Mouse (Mus musculus) left cerebral cortex, adult 8-10 months (tissue): ENCODE results near the gene Fbxo42. TPM values are rescaled to one million over a fixed set of nuclear protein-coding genes. Genes with fewer than 3 reads are reported as not detected.

Experiments used
- DNase-seq, 2 experiments: peaks; one replicate each; pipeline ENCODE4 v3.0.0; 2022; ENCODE audit warnings: low spot score in 2 of 2
- total RNA-seq, 4 experiments: library from RNA; stranded (reverse); gene quantifications; 2 replicates each; pipeline ENCODE4 v1.2.4; 2022

The Fbxo42 gene
- total RNA-seq, 4 experiments from 2014 or later: 25.8 to 31.5 (median 27.5) TPM

DNA sequence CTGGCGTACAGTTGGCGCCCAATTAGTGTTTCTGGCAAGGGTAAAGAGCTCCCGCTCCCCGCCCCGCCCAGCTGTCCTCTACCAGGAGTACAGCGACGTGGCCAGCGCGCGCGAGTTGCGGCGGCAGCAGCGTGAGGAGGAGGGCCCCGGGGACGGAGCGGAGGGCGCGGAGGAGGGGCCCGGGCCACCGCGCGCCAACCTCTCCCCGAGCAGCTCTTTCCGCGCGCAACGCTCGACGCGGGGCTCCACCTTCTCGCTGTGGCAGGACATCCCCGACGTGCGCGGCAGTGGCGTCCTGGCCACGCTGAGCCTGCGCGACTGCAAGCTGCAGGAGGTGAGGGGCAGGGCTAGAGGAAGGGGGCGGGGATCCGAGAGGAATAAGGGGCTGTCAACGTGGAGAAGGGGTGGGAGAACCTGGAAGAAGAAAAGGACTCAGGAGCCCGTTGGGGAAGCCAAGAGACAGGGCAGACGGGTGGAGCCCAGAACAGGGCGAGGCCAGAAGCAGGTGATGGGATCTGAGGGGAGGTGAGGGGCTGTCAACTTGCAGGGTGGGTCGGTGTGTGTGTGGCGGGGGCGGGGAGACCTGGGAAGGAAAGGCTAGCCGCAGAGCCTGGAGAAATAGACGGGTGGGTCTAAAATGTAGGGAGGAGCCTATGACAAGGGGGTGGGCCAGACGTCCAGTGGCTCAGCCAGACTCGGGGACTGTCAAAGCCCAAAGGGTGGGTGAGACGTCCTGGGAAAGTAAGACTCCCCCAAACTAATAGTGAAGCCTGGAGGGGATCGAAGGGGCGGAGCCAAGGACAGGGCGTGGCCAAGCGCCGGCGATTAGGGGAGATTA, 100.3 kb downstream of the Fbxo42 start:
- DNase-seq: no peak

DNA sequence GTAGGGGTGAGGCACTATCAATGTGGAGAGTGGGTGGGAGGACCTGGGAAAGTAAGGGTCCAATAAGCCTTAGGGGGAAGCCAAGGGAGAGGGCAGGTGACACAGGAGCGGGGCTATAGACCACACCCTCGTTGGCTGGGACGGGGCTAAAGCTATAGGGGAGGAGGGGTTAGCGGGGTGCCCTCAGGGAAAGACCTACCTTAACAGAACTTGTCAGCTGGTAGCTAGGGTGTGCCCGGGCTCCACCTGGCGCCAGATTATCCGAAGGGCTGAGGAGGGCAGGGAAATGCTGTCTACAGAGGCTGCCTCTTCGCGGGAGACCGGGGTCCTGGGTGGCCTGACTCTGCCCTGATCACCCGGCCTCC, 100.9 kb downstream of the Fbxo42 start:
- DNase-seq: no peak

DNA sequence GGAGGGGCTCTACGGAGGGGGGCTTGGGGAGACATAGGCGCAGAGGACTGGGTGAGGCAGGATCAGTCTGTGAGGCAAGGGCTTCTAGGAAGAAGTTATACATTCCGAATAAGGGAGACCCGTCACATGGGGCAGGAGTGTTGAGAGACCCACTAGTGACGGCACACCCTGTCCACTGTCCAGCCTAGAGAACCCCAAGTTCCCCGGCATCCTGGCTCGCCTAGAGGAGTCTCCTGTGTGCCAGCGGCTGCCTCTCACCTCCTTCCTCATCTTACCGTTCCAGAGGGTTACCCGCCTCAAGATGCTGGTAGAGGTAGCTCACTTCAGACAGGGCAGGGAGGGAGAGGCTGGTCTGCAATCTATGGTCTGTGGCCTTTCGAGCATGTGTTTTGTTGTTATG, 101.7 kb downstream of the Fbxo42 start:
- DNase-seq: no peak

DNA sequence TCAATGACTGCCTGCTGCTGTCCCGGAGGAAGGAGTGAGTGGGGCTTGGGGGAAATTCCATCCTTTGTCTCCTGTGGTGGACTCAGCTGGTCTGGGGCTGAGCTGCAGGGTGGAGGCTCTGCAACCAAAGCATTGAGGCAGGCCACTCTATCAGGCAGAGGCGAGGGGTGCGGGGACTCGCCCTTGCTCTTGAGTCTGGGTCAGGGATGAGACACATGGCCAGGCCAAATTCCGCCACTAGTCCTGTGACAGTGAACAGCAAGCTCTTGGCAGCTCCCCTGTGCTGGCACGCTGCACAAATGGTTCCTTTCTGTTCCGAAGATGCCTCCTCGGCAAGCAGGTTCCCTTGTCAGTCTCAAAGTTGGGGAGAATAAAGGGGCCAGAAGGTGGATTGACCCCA, 103.4 kb downstream of the Fbxo42 start:
- no peak for DNase-seq

DNA sequence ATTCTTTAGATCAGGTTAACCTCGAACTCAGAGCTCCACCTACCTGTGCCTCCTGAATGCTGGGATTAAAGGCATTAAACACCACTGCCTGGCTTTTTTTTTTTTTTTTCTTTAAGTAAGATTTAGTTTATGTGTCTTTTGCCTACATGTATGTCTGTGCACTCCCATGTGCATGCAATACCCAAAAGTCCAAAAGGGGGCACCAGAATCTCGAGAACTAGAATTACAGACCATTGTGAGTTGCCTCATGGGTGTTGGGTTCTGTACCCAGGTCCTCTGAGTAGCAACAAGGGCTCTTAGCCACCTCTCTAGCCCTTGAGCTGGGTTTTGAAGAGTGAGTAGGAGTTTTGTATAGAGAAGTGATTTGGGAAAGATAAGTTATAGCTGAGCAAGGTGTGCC, 104.9 kb downstream of the Fbxo42 start:
- no peak for DNase-seq

Other genes starting within 250 kb of the Fbxo42 start
- gene Padi2, start 241.6 kb upstream of the Fbxo42 start, total RNA-seq: 10 to 100 TPM; 18.8 to 23.9 (median 23.5) TPM
- gene Sdhb, start 186.7 kb upstream of the Fbxo42 start, total RNA-seq: 100 to 1,000 TPM; 186 to 203 (median 195) TPM
- gene Atp13a2, start 161.0 kb upstream of the Fbxo42 start, total RNA-seq: 100 to 1,000 TPM; 141 to 156 (median 150) TPM
- gene Mfap2, start 137.5 kb upstream of the Fbxo42 start, total RNA-seq: 1 to 10 TPM; 1.8 to 5.2 (median 3.3) TPM
- gene Crocc, start 87.4 kb upstream of the Fbxo42 start, total RNA-seq: 10 to 100 TPM; 44.2 to 69.2 (median 54.3) TPM
- 10 to 100 TPM; 37.3 to 59.5 (median 44.3) TPM for gene Necap2, start 69.6 kb upstream of the Fbxo42 start, total RNA-seq
- under 1 TPM; 0.24 to 0.30 (median 0.29) TPM for gene Spata21, start 59.6 kb upstream of the Fbxo42 start, total RNA-seq
- 10 to 100 TPM; 48.3 to 62.8 (median 49.9) TPM for gene Szrd1, start 8.1 kb upstream of the Fbxo42 start, total RNA-seq
- gene Rsg1, start 66.0 kb downstream of the Fbxo42 start, total RNA-seq: 1 to 10 TPM; 3.3 to 5.0 (median 4.1) TPM
- gene Arhgef19, start 91.6 kb downstream of the Fbxo42 start, total RNA-seq: 10 to 100 TPM; 13.7 to 18.3 (median 15.8) TPM
- 1 to 10 TPM in 3 of 4 experiments, under 1 TPM in 1; 0.98 to 1.7 (median 1.2) TPM for gene Epha2, start 153.3 kb downstream of the Fbxo42 start, total RNA-seq
- 1 to 10 TPM; 2.7 to 4.1 (median 3.6) TPM for gene Fam131c, start 220.3 kb downstream of the Fbxo42 start, total RNA-seq